Mouse (Mus musculus): ENCODE measurements around the gene Gm20388. TPM values are rescaled to one million over a fixed set of nuclear protein-coding genes. Genes with fewer than 3 reads are reported as not detected.

Gene Gm20388
- polyA plus RNA-seq, 1 experiment from 2014 or later, result not detected

DNA sequence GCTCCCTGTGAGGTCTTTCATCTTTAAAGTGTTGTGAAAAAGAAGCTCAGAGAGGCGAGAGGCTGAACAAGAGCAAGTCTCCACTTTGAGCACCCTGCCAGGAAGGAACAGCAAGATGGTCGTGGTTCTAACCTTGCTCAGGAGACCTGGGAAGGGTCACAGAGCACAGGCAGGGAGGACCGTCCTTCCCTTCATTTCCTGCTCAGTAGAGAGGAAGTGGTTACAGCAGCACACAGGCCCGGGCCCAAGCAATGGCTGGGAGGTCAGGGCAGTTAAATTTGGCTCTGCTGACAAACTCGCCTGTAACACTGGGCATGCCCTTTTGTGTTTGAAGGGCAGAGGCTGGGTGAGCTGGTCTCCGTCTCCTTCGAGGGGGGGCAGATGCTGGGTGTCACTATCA lies 914.0 kb downstream of the Gm20388 start:
- peaks cover 11% of the 10 kb centered on the region for H3K27me3 ChIP-seq (ENCODE audit: control insufficient read depth, insufficient read depth, low read length)
- 0 out of 2 replicates have a peak, but pooled peaks cover under 1% of the 10 kb centered on the region for H3K9me3 ChIP-seq (ENCODE audit: control insufficient read depth, low read length)
- no peak overlapping the region for H3K4me3 ChIP-seq (ENCODE audit: low read depth, low read length)
- DNase-seq (ENCODE audit: low spot score), result no peak
- ATAC-seq (ENCODE audit: insufficient number of reproducible peaks, low FRiP score, low TSS enrichment, low read depth), result no peak
- no peaks in the 10 kb centered on the region for H3K36me3 ChIP-seq (ENCODE audit: control insufficient read depth, insufficient read depth, low read length)
- peaks cover 3% of the 10 kb centered on the region; the same call in 1 of the 2 replicates for H3K4me1 ChIP-seq (ENCODE audit: control insufficient read depth, insufficient read depth, low read length)
- WGBS, result 54% methylated on average over 7 of the region's 7 CpGs
- no peak overlapping the region for H3K4me2 ChIP-seq (ENCODE audit: low read depth, severe bottlenecking)
- H3K27ac ChIP-seq (replicated peaks; ENCODE audit: low read depth, low read length), result no peak overlapping the region
- H3K9ac ChIP-seq (ENCODE audit: low read length), result no peak overlapping the region

DNA sequence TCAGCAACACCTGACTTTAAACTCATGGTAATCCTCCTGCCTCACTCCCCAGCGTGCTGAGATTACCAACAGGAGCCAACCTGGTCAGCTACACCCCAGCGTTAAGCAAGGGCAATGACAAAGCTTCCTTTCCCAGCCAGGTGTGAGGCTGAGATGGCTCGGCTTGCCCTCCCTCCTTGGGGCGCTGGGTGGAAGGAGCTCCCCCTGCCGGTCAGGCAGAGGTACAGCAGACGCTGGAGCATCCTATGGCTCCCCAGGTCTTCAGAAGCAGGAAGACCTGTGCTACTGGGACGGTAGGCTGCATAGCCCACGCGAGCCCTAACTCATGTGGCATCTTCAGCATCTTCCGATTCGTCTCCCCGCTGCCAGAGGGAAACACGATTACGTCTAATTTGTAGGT lies 917.6 kb downstream of the Gm20388 start:
- 9% methylated on average over 14 of the region's 14 CpGs for WGBS
- H3K27me3 ChIP-seq (ENCODE audit: control insufficient read depth, insufficient read depth, low read length), result peaks cover 29% of the 10 kb centered on the region

DNA sequence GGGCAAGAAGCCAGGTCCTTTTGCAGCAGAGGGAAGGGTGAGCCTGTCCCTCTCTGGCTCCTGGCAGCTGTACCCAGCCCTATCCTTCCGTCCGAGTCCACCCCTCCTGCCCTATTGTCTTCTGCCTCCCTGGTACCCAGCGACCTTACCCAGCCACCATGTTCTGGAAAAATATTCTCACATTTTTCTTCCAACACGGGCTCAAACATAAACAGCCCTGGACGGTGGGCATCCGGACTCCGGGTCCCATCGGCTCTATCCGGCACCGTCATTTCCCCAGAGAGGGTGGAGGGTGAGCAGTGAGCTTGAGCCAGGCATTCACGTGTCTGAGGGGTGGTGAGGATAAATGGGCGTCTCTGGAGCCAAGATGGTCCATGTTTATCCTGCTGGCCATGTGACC lies 920.0 kb downstream of the Gm20388 start:
- Histone ChIP-seq H3K4me2 (ENCODE audit: low read depth, severe bottlenecking) (no peak overlapping the region), H3K27ac (replicated peaks; ENCODE audit: low read depth, low read length) (no peak overlapping the region), H3K4me1 (ENCODE audit: control insufficient read depth, insufficient read depth, low read length) (peaks cover 14% of the 10 kb centered on the region; the same call in 1 of the 2 replicates), H3K9ac (ENCODE audit: low read length) (no peak overlapping the region), H3K4me3 (ENCODE audit: low read depth, low read length) (no peak overlapping the region), H3K9me3 (ENCODE audit: control insufficient read depth, low read length) (no peaks in the 10 kb centered on the region), H3K27me3 (ENCODE audit: control insufficient read depth, insufficient read depth, low read length) (peaks cover 50% of the 10 kb centered on the region), H3K36me3 (ENCODE audit: control insufficient read depth, insufficient read depth, low read length) (no peaks in the 10 kb centered on the region)
- WGBS, result 73% methylated on average over 12 of the region's 12 CpGs
- no peak for ATAC-seq (ENCODE audit: insufficient number of reproducible peaks, low FRiP score, low TSS enrichment, low read depth)
- no peak for DNase-seq (ENCODE audit: low spot score)

More for the DNA sequence above, 917.6 kb downstream of the Gm20388 start:
- H3K4me1 ChIP-seq (ENCODE audit: control insufficient read depth, insufficient read depth, low read length), result peaks cover 12% of the 10 kb centered on the region; the same call in 1 of the 2 replicates
- H3K4me2 ChIP-seq (ENCODE audit: low read depth, severe bottlenecking), result no peak overlapping the region
- H3K4me3 ChIP-seq (ENCODE audit: low read depth, low read length), result no peak overlapping the region
- H3K27ac ChIP-seq (replicated peaks; ENCODE audit: low read depth, low read length), result no peak overlapping the region
- no peaks in the 10 kb centered on the region for H3K36me3 ChIP-seq (ENCODE audit: control insufficient read depth, insufficient read depth, low read length)
- H3K9ac ChIP-seq (ENCODE audit: low read length), result no peak overlapping the region
- DNase-seq (ENCODE audit: low spot score) (peak; percentile 73), ATAC-seq (ENCODE audit: insufficient number of reproducible peaks, low FRiP score, low TSS enrichment, low read depth) (no peak)
- H3K9me3 ChIP-seq (ENCODE audit: control insufficient read depth, low read length), result no peaks in the 10 kb centered on the region

DNA sequence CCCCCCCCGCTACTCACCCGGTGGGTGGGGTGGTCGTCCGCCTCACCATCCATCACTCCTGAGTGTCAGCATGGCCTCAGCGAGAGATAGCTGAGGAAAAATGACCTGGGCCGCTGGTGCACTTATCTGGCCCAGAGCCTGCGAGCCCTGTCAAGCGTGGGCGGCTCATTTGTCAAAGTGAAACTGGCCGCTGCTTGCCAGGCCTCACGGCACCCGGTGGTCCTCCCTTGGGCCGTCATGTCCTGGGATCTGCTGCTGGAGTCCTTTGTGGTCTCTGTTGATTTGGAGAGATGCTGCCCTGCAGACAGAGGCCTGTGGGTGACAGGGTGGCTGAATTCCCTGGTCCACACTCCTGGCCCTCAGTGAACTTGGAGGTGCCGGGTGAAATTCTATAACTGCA lies 921.4 kb downstream of the Gm20388 start:
- H3K27me3 ChIP-seq (ENCODE audit: control insufficient read depth, insufficient read depth, low read length), result peaks cover 59% of the 10 kb centered on the region
- 0 out of 2 replicates have a peak overlapping the region, but pooled peaks have one; percentile 20 for H3K4me2 ChIP-seq (ENCODE audit: low read depth, severe bottlenecking)
- H3K4me1 ChIP-seq (ENCODE audit: control insufficient read depth, insufficient read depth, low read length), result peaks cover 14% of the 10 kb centered on the region; the same call in 1 of the 2 replicates
- no peak overlapping the region; the same call in 1 of the 2 replicates for H3K9ac ChIP-seq (ENCODE audit: low read length)
- no peaks in the 10 kb centered on the region for H3K9me3 ChIP-seq (ENCODE audit: control insufficient read depth, low read length)
- WGBS, result 9% methylated on average over 13 of the region's 14 CpGs
- H3K4me3 ChIP-seq (ENCODE audit: low read depth, low read length), result no peak overlapping the region
- ATAC-seq (ENCODE audit: insufficient number of reproducible peaks, low FRiP score, low TSS enrichment, low read depth), result no peak
- DNase-seq (ENCODE audit: low spot score), result no peak
- no peak overlapping the region for H3K27ac ChIP-seq (replicated peaks; ENCODE audit: low read depth, low read length)
- no peaks in the 10 kb centered on the region for H3K36me3 ChIP-seq (ENCODE audit: control insufficient read depth, insufficient read depth, low read length)

DNA sequence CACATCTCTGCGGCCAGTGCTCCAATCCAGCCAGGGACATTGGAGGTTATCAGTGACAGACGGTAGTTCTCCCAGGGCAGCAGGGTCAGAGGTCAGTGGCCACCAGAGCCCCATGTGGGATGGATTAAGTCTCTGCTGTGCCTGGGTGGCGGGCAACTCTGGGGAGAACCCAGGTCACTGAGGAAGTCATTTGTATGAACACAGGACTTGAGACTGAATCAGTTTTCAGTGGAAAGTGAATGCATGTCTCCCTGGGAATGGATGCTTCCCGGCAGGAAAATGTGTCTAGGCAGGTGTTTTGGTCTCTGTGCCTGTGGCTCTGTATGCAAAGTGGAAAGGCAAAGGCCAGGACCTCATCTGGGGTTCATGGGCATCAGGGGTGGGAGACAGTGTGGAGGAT lies 922.6 kb downstream of the Gm20388 start:
- Histone ChIP-seq H3K4me2 (ENCODE audit: low read depth, severe bottlenecking) (no peak overlapping the region), H3K9me3 (ENCODE audit: control insufficient read depth, low read length) (no peaks in the 10 kb centered on the region), H3K4me3 (ENCODE audit: low read depth, low read length) (no peak overlapping the region), H3K27me3 (ENCODE audit: control insufficient read depth, insufficient read depth, low read length) (peaks cover 62% of the 10 kb centered on the region), H3K27ac (replicated peaks; ENCODE audit: low read depth, low read length) (no peak overlapping the region), H3K9ac (ENCODE audit: low read length) (no peak overlapping the region), H3K36me3 (ENCODE audit: control insufficient read depth, insufficient read depth, low read length) (no peaks in the 10 kb centered on the region), H3K4me1 (ENCODE audit: control insufficient read depth, insufficient read depth, low read length) (0 out of 2 replicates have a peak, but pooled peaks cover 11% of the 10 kb centered on the region)
- 12% methylated on average over 4 of the region's 4 CpGs for WGBS
- DNase-seq (ENCODE audit: low spot score), result no peak
- no peak for ATAC-seq (ENCODE audit: insufficient number of reproducible peaks, low FRiP score, low TSS enrichment, low read depth)

DNA sequence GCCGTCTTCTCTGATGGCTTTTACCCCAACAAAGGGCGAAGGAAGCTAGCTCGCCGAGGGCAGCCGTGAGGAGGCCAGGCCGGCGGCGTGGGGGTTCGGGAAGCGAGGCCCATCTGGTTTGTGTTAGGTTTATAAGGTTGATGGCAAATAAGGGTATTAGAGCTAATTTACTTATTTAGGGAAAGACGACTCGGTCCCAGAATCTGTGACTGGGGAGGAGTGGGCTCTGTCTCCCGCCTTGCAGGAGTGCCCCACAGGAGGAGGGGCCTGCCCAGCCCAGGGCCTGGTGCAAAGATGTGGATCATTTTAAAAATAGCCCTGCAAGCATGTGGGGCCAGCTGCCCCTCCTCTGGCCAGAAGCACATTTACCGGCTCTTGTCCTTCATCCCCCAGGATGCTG lies 928.4 kb downstream of the Gm20388 start:
- Histone ChIP-seq H3K36me3 (ENCODE audit: control insufficient read depth, insufficient read depth, low read length) (no peaks in the 10 kb centered on the region), H3K4me1 (ENCODE audit: control insufficient read depth, insufficient read depth, low read length) (no peaks in the 10 kb centered on the region), H3K4me2 (ENCODE audit: low read depth, severe bottlenecking) (no peak overlapping the region), H3K9me3 (ENCODE audit: control insufficient read depth, low read length) (no peaks in the 10 kb centered on the region), H3K9ac (ENCODE audit: low read length) (no peak overlapping the region), H3K27ac (replicated peaks; ENCODE audit: low read depth, low read length) (no peak overlapping the region; the same call in 1 of the 2 replicates), H3K4me3 (ENCODE audit: low read depth, low read length) (no peak overlapping the region), H3K27me3 (ENCODE audit: control insufficient read depth, insufficient read depth, low read length) (peaks cover 33% of the 10 kb centered on the region)
- 15% methylated on average over 14 of the region's 14 CpGs for WGBS
- peak; percentile 79 for DNase-seq (ENCODE audit: low spot score)
- peak; percentile 52; the same call in 1 of the 2 replicates for ATAC-seq (ENCODE audit: insufficient number of reproducible peaks, low FRiP score, low TSS enrichment, low read depth)

DNA sequence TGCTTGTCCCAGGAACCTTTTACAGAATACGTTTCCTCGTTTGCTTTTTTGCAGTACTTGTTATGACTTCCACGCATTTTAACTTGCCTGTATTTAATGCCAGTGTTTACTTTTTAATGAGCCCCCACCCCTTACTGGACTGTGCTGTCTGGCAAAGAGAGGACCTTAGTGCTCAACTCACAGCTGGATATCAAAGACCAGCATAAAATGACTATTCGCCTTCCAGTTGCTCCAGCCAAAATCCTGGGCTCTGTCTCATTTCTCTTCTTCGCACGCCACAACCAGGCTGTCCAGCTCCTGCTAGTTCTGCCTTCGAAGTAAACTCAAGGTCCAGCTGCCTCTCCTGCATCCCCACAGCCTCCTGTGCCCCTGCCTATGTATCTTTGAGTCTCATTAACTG lies 932.4 kb downstream of the Gm20388 start:
- no peak overlapping the region for H3K4me2 ChIP-seq (ENCODE audit: low read depth, severe bottlenecking)
- H3K9me3 ChIP-seq (ENCODE audit: control insufficient read depth, low read length), result no peaks in the 10 kb centered on the region
- DNase-seq (ENCODE audit: low spot score) (no peak), ATAC-seq (ENCODE audit: insufficient number of reproducible peaks, low FRiP score, low TSS enrichment, low read depth) (no peak)
- 48% methylated on average over 7 of the region's 7 CpGs for WGBS
- no peak overlapping the region for H3K9ac ChIP-seq (ENCODE audit: low read length)
- peaks cover 3% of the 10 kb centered on the region; the same call in 1 of the 2 replicates for H3K27me3 ChIP-seq (ENCODE audit: control insufficient read depth, insufficient read depth, low read length)
- no peak overlapping the region for H3K4me3 ChIP-seq (ENCODE audit: low read depth, low read length)
- no peak overlapping the region for H3K27ac ChIP-seq (replicated peaks; ENCODE audit: low read depth, low read length)
- H3K36me3 ChIP-seq (ENCODE audit: control insufficient read depth, insufficient read depth, low read length), result no peaks in the 10 kb centered on the region
- peaks cover 17% of the 10 kb centered on the region for H3K4me1 ChIP-seq (ENCODE audit: control insufficient read depth, insufficient read depth, low read length)

DNA sequence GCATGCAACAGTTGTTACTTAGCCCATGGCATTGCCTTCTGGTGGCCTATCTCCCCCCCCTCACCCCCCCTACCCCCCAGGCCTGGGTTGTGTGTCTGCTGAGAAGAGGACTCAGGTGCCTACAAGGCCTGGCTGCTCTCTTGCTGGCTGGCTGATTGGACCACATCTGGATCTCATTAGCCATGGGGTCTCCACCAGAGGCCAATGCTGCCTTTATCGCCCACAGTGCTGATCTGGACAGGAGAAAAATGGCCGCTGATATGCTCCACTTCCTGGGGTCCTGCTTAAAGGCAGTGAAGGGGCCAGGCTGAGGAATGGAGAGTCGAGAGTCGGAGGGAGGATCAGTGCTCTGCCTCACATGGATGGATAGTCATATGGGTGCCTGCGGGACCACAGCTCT lies 935.4 kb downstream of the Gm20388 start:
- H3K27ac ChIP-seq (replicated peaks; ENCODE audit: low read depth, low read length), result no peak overlapping the region
- ATAC-seq (ENCODE audit: insufficient number of reproducible peaks, low FRiP score, low TSS enrichment, low read depth) (peak; percentile 57), DNase-seq (ENCODE audit: low spot score) (peak; percentile 78)
- H3K36me3 ChIP-seq (ENCODE audit: control insufficient read depth, insufficient read depth, low read length), result no peaks in the 10 kb centered on the region
- peaks cover 3% of the 10 kb centered on the region for H3K27me3 ChIP-seq (ENCODE audit: control insufficient read depth, insufficient read depth, low read length)
- peaks cover 17% of the 10 kb centered on the region for H3K4me1 ChIP-seq (ENCODE audit: control insufficient read depth, insufficient read depth, low read length)
- WGBS, result 19% methylated on average over 5 of the region's 5 CpGs
- no peak overlapping the region for H3K9ac ChIP-seq (ENCODE audit: low read length)
- H3K4me2 ChIP-seq (ENCODE audit: low read depth, severe bottlenecking), result no peak overlapping the region
- H3K9me3 ChIP-seq (ENCODE audit: control insufficient read depth, low read length), result no peaks in the 10 kb centered on the region
- H3K4me3 ChIP-seq (ENCODE audit: low read depth, low read length), result no peak overlapping the region

GRCm38 (mm10) chr8:120847279-120847678 lies 936.6 kb downstream of the Gm20388 start:
- H3K4me1 ChIP-seq (ENCODE audit: control insufficient read depth, insufficient read depth, low read length), result peaks cover 17% of the 10 kb centered on the region
- 15% methylated on average over 4 of the region's 4 CpGs for WGBS
- DNase-seq (ENCODE audit: low spot score), result no peak
- no peak overlapping the region for H3K4me3 ChIP-seq (ENCODE audit: low read depth, low read length)
- ATAC-seq (ENCODE audit: insufficient number of reproducible peaks, low FRiP score, low TSS enrichment, low read depth), result no peak
- no peaks in the 10 kb centered on the region for H3K9me3 ChIP-seq (ENCODE audit: control insufficient read depth, low read length)
- no peak overlapping the region for H3K9ac ChIP-seq (ENCODE audit: low read length)
- H3K27me3 ChIP-seq (ENCODE audit: control insufficient read depth, insufficient read depth, low read length), result peaks cover 3% of the 10 kb centered on the region
- H3K36me3 ChIP-seq (ENCODE audit: control insufficient read depth, insufficient read depth, low read length), result no peaks in the 10 kb centered on the region
- no peak overlapping the region for H3K4me2 ChIP-seq (ENCODE audit: low read depth, severe bottlenecking)
- H3K27ac ChIP-seq (replicated peaks; ENCODE audit: low read depth, low read length), result no peak overlapping the region
